Mouse (Mus musculus) heart, postnatal 0 days (tissue): ENCODE results near the gene Mphosph9. TPM values are rescaled to one million over a fixed set of nuclear protein-coding genes. Genes with fewer than 3 reads are reported as not detected.

Experiments used
- ATAC-seq: fragments of 200-750 bp; cut with Nextera tagmentation; 2 replicates; pipeline ENCODE4 v1.8.0; 2017; ENCODE audit warnings: low read depth, moderate number of reproducible peaks, moderate library complexity; ENCODE audit not compliant: insufficient read depth
- DNase-seq: peaks from one replicate; pipeline ENCODE4 v3.0.0-alpha.2; 2016; ENCODE audit warnings: low spot score
- H3K27ac ChIP-seq: fragments of 300-500 bp; sonication (generic); 2 replicates; pipeline ENCODE4 v1.5.1; 2014; ENCODE audit warnings: low read depth, mild to moderate bottlenecking
- H3K27me3 ChIP-seq: fragments of 300-500 bp; sonication (generic); 2 replicates; pipeline ENCODE4 v1.6.1; 2014; ENCODE audit warnings: low read length, mixed read lengths; ENCODE audit not compliant: control insufficient read depth, insufficient read depth
- H3K36me3 ChIP-seq: fragments of 300-500 bp; sonication (generic); replicated peaks from 2 replicates; pipeline ENCODE4 v1.6.1; 2014; ENCODE audit warnings: low read length, mixed read lengths; ENCODE audit not compliant: control insufficient read depth, insufficient read depth
- H3K4me1 ChIP-seq: fragments of 300-500 bp; sonication (generic); 2 replicates; pipeline ENCODE4 v1.6.1; 2014; ENCODE audit warnings: antibody characterized with exemption; ENCODE audit not compliant: control insufficient read depth, insufficient read depth
- H3K4me2 ChIP-seq: fragments of 300-500 bp; sonication (generic); 2 replicates; pipeline ENCODE4 v1.6.1; 2014; ENCODE audit warnings: low read depth, mild to moderate bottlenecking, low read length, moderate library complexity
- H3K4me3 ChIP-seq: fragments of 300-500 bp; sonication (generic); 2 replicates; pipeline ENCODE4 v1.5.1; 2014; ENCODE audit warnings: low read depth, low read length
- H3K9ac ChIP-seq: fragments of 300-500 bp; sonication (generic); replicated peaks from 2 replicates; pipeline ENCODE4 v1.6.1; 2014; ENCODE audit warnings: low read depth, low read length, mixed read lengths
- H3K9me3 ChIP-seq: fragments of 300-500 bp; sonication (generic); replicated peaks from 2 replicates; pipeline ENCODE4 v1.6.1; 2016; ENCODE audit warnings: low read length; ENCODE audit not compliant: control insufficient read depth
- CTCF ChIP-seq: IDR thresholded peaks from 2 replicates; pipeline ENCODE4 v1.5.1; 2016; ENCODE audit warnings: antibody characterized with exemption, control low read depth, low read depth
- EP300 ChIP-seq: IDR thresholded peaks from 2 replicates; pipeline ENCODE4 v1.6.1; 2016; ENCODE audit warnings: antibody characterized with exemption, low read depth
- whole genome bisulfite sequencing: fragments of 180-500 bp; shearing (Covaris S2); extraction: QIAGEN DNeasy Blood & Tissue Kit; methylation state at CpG from one replicate; pipeline ENCODE4 v1.1.7; 2014; 5-methylcytosine and 5-hydroxymethylcytosine counted together
- polyA plus RNA-seq: library from polyadenylated mRNA; unstranded; fragments of >200 nt; fragmentation: Nextera tagmentation; extraction: Ambion mirVana; gene quantifications from 2 replicates; pipeline ENCODE4 v1.2.1, GENCODE M21; 2015
- total RNA-seq: library from RNA; depleted of rRNA; stranded (reverse); fragments of >200 nt; gene quantifications from 2 replicates; pipeline ENCODE4 v1.2.3, GENCODE M21; 2014; ENCODE audit warnings: low replicate concordance

Mphosph9 gene
- total and polyA plus RNA-seq, 2 experiments from 2014 or later: 5.3 to 10.5 TPM

GRCm38 (mm10) chr5:124263246-124263645, 64.5 kb downstream of the Mphosph9 start:
- Histone ChIP-seq H3K9me3 (no peaks in the 10 kb centered on the region), H3K27ac (no peak overlapping the region), H3K4me3 (no peak overlapping the region), H3K27me3 (no peaks in the 10 kb centered on the region), H3K4me1 (peaks cover 10% of the 10 kb centered on the region), H3K4me2 (no peak overlapping the region), H3K36me3 (peaks cover 38% of the 10 kb centered on the region), H3K9ac (no peak overlapping the region)
- 66% methylated on average over 4 of the region's 4 CpGs for WGBS
- ATAC-seq: no peak
- TF ChIP-seq CTCF: no peak
- TF ChIP-seq EP300: no peak
- no peak for DNase-seq

- TF ChIP-seq CTCF (no peak), EP300 (no peak)
- H3K36me3 ChIP-seq: peaks cover 49% of the 10 kb centered on the region
- H3K4me3 ChIP-seq: no peak overlapping the region
- no peaks in the 10 kb centered on the region for H3K9me3 ChIP-seq
- no peaks in the 10 kb centered on the region for H3K27me3 ChIP-seq
- 85% methylated on average over 4 of the region's 4 CpGs for WGBS
- peaks cover 7% of the 10 kb centered on the region for H3K4me1 ChIP-seq
- H3K27ac ChIP-seq: no peak overlapping the region
- no peak overlapping the region for H3K4me2 ChIP-seq
- DNase-seq: no peak
- no peak overlapping the region for H3K9ac ChIP-seq
- no peak for ATAC-seq
Observed at GRCm38 (mm10) chr5:124262090-124262489, 65.7 kb downstream of the Mphosph9 start.

DNA sequence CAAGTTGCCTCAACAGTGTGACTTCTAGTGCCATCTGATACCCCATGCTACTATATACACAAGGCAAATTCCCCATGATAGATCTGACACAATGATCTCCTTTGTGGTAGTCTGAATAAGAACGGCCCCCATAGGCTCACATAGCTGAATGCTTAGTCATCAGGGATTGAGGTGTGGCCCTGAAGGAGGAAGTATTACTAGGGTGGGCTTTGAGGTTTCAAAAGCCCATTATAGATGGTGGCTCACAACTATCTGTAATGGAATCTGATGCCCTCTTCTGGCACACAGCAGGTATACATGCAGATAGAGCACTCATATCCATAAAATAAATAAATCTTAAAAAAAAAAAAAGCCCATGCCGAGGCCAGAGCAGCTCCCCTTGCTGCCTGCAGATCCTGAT, 68.6 kb downstream of the Mphosph9 start:
- peak; percentile 34; the same call in 1 of the 2 replicates for TF ChIP-seq CTCF
- TF ChIP-seq EP300: no peak
- ATAC-seq (no peak), DNase-seq (no peak)
- Histone ChIP-seq H3K4me1 (no peaks in the 10 kb centered on the region), H3K27me3 (no peaks in the 10 kb centered on the region), H3K36me3 (peaks cover 49% of the 10 kb centered on the region), H3K9ac (no peak overlapping the region), H3K9me3 (no peaks in the 10 kb centered on the region), H3K4me3 (no peak overlapping the region), H3K4me2 (no peak overlapping the region), H3K27ac (no peak overlapping the region)
- WGBS: 51% methylated on average over 2 of the region's 2 CpGs

DNA sequence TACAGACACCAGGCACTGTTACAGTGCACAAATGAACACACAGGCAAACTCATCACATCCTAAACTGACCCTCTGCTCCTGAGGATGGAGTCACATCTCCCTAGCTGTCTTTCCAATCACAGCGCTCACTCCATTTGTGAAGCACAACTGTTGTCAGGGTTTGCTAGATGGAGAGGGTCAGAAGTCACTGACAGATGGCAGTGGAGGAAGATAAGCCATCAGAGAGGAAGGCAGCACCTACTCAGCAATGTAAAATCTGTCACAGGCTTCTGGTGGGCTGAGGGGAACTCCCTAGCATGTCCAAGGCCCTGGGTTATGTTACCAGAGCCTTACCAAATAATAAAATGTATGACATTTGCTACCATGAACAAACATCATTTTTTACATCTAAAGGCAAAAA, 69.7 kb downstream of the Mphosph9 start:
- Histone ChIP-seq H3K27me3 (no peaks in the 10 kb centered on the region), H3K9me3 (no peaks in the 10 kb centered on the region), H3K27ac (no peak overlapping the region), H3K4me2 (no peak overlapping the region), H3K9ac (no peak overlapping the region), H3K4me1 (no peaks in the 10 kb centered on the region), H3K36me3 (peaks cover 45% of the 10 kb centered on the region), H3K4me3 (no peak overlapping the region)
- no peak for ATAC-seq
- DNase-seq: no peak
- TF ChIP-seq CTCF (no peak), EP300 (no peak)
- 97% methylated on average over 1 of the region's 1 CpGs for WGBS

DNA sequence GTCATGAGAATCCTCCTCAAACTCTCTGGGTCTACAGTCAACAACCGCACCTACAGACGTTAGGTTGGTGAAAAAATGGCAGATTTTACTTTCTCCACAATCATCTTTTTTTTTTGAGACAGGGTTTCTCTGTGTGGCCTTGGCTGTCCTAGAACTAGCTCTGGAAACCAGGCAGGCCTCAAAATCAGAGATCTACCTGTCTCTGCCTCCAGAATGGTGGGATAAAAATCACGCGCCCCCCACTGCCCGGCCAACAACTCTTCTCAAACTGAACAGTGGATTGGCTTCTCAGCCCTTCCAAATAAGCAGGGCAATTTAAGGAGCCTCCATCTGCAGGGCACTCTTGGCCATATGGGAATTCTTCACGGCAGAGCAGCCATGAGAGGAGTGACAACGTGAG, 72.6 kb downstream of the Mphosph9 start:
- no peak for ATAC-seq
- no peak for DNase-seq
- WGBS: 90% methylated on average over 7 of the region's 7 CpGs

GRCm38 (mm10) chr5:124253555-124253954, 74.2 kb downstream of the Mphosph9 start:
- Histone ChIP-seq H3K27me3 (no peaks in the 10 kb centered on the region), H3K4me2 (no peak overlapping the region), H3K4me3 (no peak overlapping the region), H3K4me1 (peaks cover 6% of the 10 kb centered on the region; the same call in 1 of the 2 replicates), H3K9ac (no peak overlapping the region), H3K27ac (no peak overlapping the region), H3K9me3 (no peaks in the 10 kb centered on the region), H3K36me3 (peaks cover 42% of the 10 kb centered on the region)
- TF ChIP-seq EP300 (no peak), CTCF (no peak)
- 88% methylated on average over 8 of the region's 8 CpGs for WGBS
- DNase-seq (no peak), ATAC-seq (no peak)

More for the DNA sequence above, 72.6 kb downstream of the Mphosph9 start:
- H3K27me3 ChIP-seq: no peaks in the 10 kb centered on the region
- TF ChIP-seq EP300 (no peak), CTCF (no peak)
- no peak overlapping the region for H3K9ac ChIP-seq
- peaks cover 3% of the 10 kb centered on the region; the same call in 1 of the 2 replicates for H3K4me1 ChIP-seq
- no peak overlapping the region for H3K27ac ChIP-seq
- H3K9me3 ChIP-seq: no peaks in the 10 kb centered on the region
- H3K4me3 ChIP-seq: no peak overlapping the region
- H3K36me3 ChIP-seq: peaks cover 47% of the 10 kb centered on the region
- no peak overlapping the region for H3K4me2 ChIP-seq
